Mouse (Mus musculus): ENCODE measurements around the gene Igf1r. TPM values are rescaled to one million over a fixed set of nuclear protein-coding genes. Genes with fewer than 3 reads are reported as not detected.

Gene Igf1r
- polyA plus RNA-seq, 1 experiment from 2014 or later, result 23.7 TPM

GRCm38 (mm10) chr7:67961567-67962267 is 9.1 kb downstream of the Igf1r start:
- 15% methylated on average over 14 of the region's 14 CpGs for WGBS
- peaks cover 66% of the 10 kb centered on the region for H3K4me1 ChIP-seq (replicated peaks)
- no peak overlapping the region for H3K4me2 ChIP-seq
- H3K4me3 ChIP-seq, result no peak overlapping the region
- H3K9me3 ChIP-seq, result no peaks in the 10 kb centered on the region
- no peaks in the 10 kb centered on the region for H3K27me3 ChIP-seq
- no peak overlapping the region for H3K27ac ChIP-seq (replicated peaks)
- peak; percentile 54; the same call in 1 of the 2 replicates for ATAC-seq (ENCODE audit: low read depth)
- H3K36me3 ChIP-seq, result no peaks in the 10 kb centered on the region
- no peak overlapping the region for H3K9ac ChIP-seq

DNA sequence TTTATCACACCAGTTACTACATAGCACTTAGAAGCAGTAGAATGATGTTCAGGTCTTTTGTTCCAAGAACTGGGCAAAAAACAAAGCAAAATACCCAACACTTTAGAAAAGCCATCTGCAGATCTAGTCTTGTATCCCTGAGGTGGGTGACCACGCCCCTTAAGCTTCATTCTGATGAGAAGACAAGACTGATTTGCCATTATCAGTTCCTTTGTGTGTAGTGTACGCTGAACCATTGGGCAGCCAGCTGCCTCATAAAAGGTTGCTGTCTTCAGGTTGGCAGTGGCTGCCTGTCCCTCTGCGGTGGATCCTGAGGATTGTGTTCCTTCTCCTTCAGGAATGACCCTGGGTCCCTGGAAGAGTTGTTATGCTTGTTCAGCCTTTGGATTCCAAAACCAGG is 11.1 kb downstream of the Igf1r start:
- no peak overlapping the region for H3K27ac ChIP-seq (replicated peaks)
- H3K27me3 ChIP-seq, result no peaks in the 10 kb centered on the region
- no peak overlapping the region for H3K4me2 ChIP-seq
- WGBS, result 89% methylated on average over 3 of the region's 3 CpGs
- peaks cover 56% of the 10 kb centered on the region for H3K4me1 ChIP-seq (replicated peaks)
- ATAC-seq (ENCODE audit: low read depth), result no peak
- no peak overlapping the region for H3K4me3 ChIP-seq
- no peak overlapping the region for H3K9ac ChIP-seq
- no peaks in the 10 kb centered on the region for H3K9me3 ChIP-seq
- no peaks in the 10 kb centered on the region for H3K36me3 ChIP-seq

GRCm38 (mm10) chr7:67968394-67968793 is 15.8 kb downstream of the Igf1r start:
- no peak for ATAC-seq (ENCODE audit: low read depth)
- peaks cover 50% of the 10 kb centered on the region for H3K4me1 ChIP-seq (replicated peaks)
- no peak overlapping the region for H3K4me3 ChIP-seq
- no peak overlapping the region for H3K4me2 ChIP-seq
- no peak overlapping the region for H3K9ac ChIP-seq
- no peaks in the 10 kb centered on the region for H3K36me3 ChIP-seq
- 91% methylated on average over 12 of the region's 12 CpGs for WGBS
- H3K9me3 ChIP-seq, result no peaks in the 10 kb centered on the region
- H3K27me3 ChIP-seq, result no peaks in the 10 kb centered on the region
- H3K27ac ChIP-seq (replicated peaks), result no peak overlapping the region

DNA sequence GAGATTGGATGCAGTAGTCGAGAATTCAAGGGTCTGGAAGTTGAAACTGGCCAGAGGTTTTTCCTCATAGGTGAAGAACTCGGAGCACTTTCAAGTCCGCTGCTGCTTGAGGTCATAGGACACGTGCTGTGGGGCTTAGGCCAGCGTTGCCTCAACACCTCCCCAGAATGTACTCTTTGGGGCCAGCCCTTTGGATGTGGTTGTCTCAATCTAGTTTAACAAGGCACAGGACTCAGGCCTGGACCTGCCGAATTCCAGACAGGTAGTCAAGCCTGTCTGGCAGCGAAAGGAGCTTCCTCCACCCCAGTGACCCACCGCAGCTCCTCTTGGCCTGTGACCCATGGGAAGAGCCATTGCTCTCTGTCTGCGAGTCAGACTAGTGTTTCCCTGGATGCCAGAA is 16.4 kb downstream of the Igf1r start:
- no peak overlapping the region for H3K9ac ChIP-seq
- H3K4me1 ChIP-seq (replicated peaks), result peaks cover 56% of the 10 kb centered on the region
- WGBS, result 88% methylated on average over 9 of the region's 9 CpGs
- H3K9me3 ChIP-seq, result no peaks in the 10 kb centered on the region
- H3K36me3 ChIP-seq, result no peaks in the 10 kb centered on the region
- H3K4me2 ChIP-seq, result no peak overlapping the region
- no peak overlapping the region for H3K4me3 ChIP-seq
- H3K27ac ChIP-seq (replicated peaks), result no peak overlapping the region
- H3K27me3 ChIP-seq, result no peaks in the 10 kb centered on the region
- no peak for ATAC-seq (ENCODE audit: low read depth)

- H3K9me3 ChIP-seq, result no peaks in the 10 kb centered on the region
- no peaks in the 10 kb centered on the region for H3K27me3 ChIP-seq
- H3K9ac ChIP-seq, result peak overlapping the region; percentile 6; the same call in 1 of the 2 replicates
- H3K36me3 ChIP-seq, result no peaks in the 10 kb centered on the region
- peak overlapping the region; percentile 68 for H3K27ac ChIP-seq (replicated peaks)
- peak overlapping the region; percentile 17 for H3K4me2 ChIP-seq
- no peak for ATAC-seq (ENCODE audit: low read depth)
- WGBS, result 17% methylated on average over 15 of the region's 15 CpGs
- H3K4me1 ChIP-seq (replicated peaks), result peaks cover 70% of the 10 kb centered on the region
- H3K4me3 ChIP-seq, result no peak overlapping the region
These were observed 20.8 kb downstream of the Igf1r start for GRCm38 (mm10) chr7:67973180-67974014.

DNA sequence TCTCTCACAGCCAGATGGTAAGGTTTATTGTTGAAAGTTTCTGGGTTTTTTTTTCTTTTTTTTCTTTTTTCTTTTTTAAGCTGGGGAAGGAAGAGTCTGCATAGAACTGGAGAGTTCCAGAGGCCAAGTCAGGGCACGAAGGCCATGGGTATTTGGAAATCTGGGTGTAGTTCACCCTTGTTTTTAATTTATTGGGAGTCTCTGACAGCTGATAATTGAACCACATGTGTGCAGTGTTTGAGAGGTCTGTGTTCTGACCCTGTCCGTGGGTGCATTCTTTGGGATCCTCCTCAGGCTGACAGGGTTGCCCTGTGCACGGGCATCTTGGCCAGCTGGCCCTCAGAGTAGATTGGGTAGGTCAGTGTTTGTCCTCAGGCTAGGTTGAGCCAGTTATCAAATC is 29.3 kb downstream of the Igf1r start:
- WGBS, result 59% methylated on average over 3 of the region's 3 CpGs
- no peak overlapping the region for H3K9ac ChIP-seq
- H3K27me3 ChIP-seq, result no peaks in the 10 kb centered on the region
- no peaks in the 10 kb centered on the region for H3K36me3 ChIP-seq
- ATAC-seq (ENCODE audit: low read depth), result no peak
- H3K4me1 ChIP-seq (replicated peaks), result peaks cover 64% of the 10 kb centered on the region
- H3K9me3 ChIP-seq, result no peaks in the 10 kb centered on the region
- no peak overlapping the region for H3K4me2 ChIP-seq
- no peak overlapping the region for H3K4me3 ChIP-seq
- no peak overlapping the region for H3K27ac ChIP-seq (replicated peaks)

GRCm38 (mm10) chr7:67982809-67983208 is 30.2 kb downstream of the Igf1r start:
- Histone ChIP-seq H3K9ac (no peak overlapping the region), H3K27ac (replicated peaks) (no peak overlapping the region), H3K9me3 (no peaks in the 10 kb centered on the region), H3K27me3 (no peaks in the 10 kb centered on the region), H3K4me1 (replicated peaks) (peaks cover 59% of the 10 kb centered on the region), H3K36me3 (no peaks in the 10 kb centered on the region), H3K4me3 (no peak overlapping the region), H3K4me2 (no peak overlapping the region)
- WGBS, result 87% methylated on average over 8 of the region's 8 CpGs
- no peak for ATAC-seq (ENCODE audit: low read depth)

GRCm38 (mm10) chr7:67983451-67983850 is 30.8 kb downstream of the Igf1r start:
- no peak overlapping the region for H3K4me3 ChIP-seq
- H3K4me1 ChIP-seq (replicated peaks), result peaks cover 53% of the 10 kb centered on the region
- H3K9ac ChIP-seq, result no peak overlapping the region
- H3K27me3 ChIP-seq, result no peaks in the 10 kb centered on the region
- WGBS, result 93% methylated on average over 7 of the region's 7 CpGs
- no peak overlapping the region for H3K4me2 ChIP-seq
- H3K27ac ChIP-seq (replicated peaks), result no peak overlapping the region
- no peaks in the 10 kb centered on the region for H3K9me3 ChIP-seq
- H3K36me3 ChIP-seq, result no peaks in the 10 kb centered on the region
- no peak for ATAC-seq (ENCODE audit: low read depth)

- H3K4me2 ChIP-seq, result no peak overlapping the region
- no peak overlapping the region for H3K4me3 ChIP-seq
- no peak for ATAC-seq (ENCODE audit: low read depth)
- no peak overlapping the region for H3K27ac ChIP-seq (replicated peaks)
- no peaks in the 10 kb centered on the region for H3K9me3 ChIP-seq
- peaks cover 59% of the 10 kb centered on the region for H3K4me1 ChIP-seq (replicated peaks)
- WGBS, result 84% methylated on average over 5 of the region's 5 CpGs
- H3K9ac ChIP-seq, result no peak overlapping the region
- no peaks in the 10 kb centered on the region for H3K36me3 ChIP-seq
- no peaks in the 10 kb centered on the region for H3K27me3 ChIP-seq
These were observed 32.4 kb downstream of the Igf1r start for GRCm38 (mm10) chr7:67985003-67985416.

- Histone ChIP-seq H3K36me3 (no peaks in the 10 kb centered on the region), H3K4me3 (no peak overlapping the region), H3K9ac (no peak overlapping the region), H3K27me3 (no peaks in the 10 kb centered on the region), H3K27ac (replicated peaks) (0 out of 2 replicates have a peak overlapping the region, but pooled peaks have one; percentile 9), H3K4me1 (replicated peaks) (peaks cover 59% of the 10 kb centered on the region), H3K9me3 (no peaks in the 10 kb centered on the region), H3K4me2 (no peak overlapping the region)
- WGBS, result 80% methylated on average over 5 of the region's 5 CpGs
- no peak for ATAC-seq (ENCODE audit: low read depth)
These were observed 32.9 kb downstream of the Igf1r start for GRCm38 (mm10) chr7:67985511-67985910.

DNA sequence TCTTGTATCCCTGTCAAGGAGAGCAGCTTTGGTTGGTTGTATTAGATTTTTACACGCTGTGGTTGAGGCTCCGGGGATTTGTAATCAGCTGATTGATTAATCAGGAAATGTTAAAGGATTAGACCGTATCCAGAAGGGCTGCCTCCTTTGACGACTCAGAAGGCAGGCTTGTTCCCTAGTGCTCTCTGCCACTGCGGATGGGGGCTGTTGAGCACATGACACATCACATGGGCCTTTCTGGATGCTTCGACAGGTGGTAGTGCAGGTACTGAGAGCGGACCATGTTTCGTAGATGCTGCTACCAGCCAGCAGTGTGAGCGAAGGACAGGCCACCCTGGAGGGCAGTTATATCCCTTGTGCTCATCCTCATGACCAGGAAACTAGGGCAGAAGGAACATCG is 33.6 kb downstream of the Igf1r start:
- Histone ChIP-seq H3K4me1 (replicated peaks) (peaks cover 53% of the 10 kb centered on the region), H3K4me2 (no peak overlapping the region)
- ATAC-seq (ENCODE audit: low read depth), result 0 out of 2 replicates have a peak, but pooled peaks have one; percentile 44

DNA sequence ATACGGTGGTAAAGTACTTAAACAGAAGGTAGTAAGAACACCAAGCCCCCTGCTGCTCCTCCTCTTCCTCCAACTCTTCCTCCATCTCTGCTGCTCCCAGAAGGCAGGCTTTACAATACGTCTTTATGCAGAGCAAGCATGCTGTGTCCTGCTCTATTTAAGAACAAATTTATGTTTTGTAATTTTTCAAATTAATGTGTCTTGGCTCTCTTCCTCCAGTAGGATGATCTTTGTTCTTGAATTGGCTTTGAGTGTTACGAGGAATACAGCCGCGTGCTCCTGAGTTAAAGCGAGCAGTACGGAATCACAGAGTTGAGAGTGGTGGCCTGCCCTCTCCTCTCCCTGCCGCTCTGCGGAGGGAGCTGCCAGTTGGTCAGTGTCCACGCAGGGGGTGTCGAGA is 34.2 kb downstream of the Igf1r start:
- H3K9ac ChIP-seq, result no peak overlapping the region
- no peaks in the 10 kb centered on the region for H3K36me3 ChIP-seq
- H3K4me1 ChIP-seq (replicated peaks), result peaks cover 53% of the 10 kb centered on the region
- no peaks in the 10 kb centered on the region for H3K27me3 ChIP-seq
- no peak overlapping the region for H3K27ac ChIP-seq (replicated peaks)
- WGBS, result 70% methylated on average over 11 of the region's 11 CpGs
- ATAC-seq (ENCODE audit: low read depth), result no peak
- no peak overlapping the region for H3K4me2 ChIP-seq
- no peaks in the 10 kb centered on the region for H3K9me3 ChIP-seq
- H3K4me3 ChIP-seq, result no peak overlapping the region

More for the DNA sequence above, 33.6 kb downstream of the Igf1r start:
- 74% methylated on average over 10 of the region's 10 CpGs for WGBS
- Histone ChIP-seq H3K9ac (no peak overlapping the region), H3K9me3 (no peaks in the 10 kb centered on the region), H3K36me3 (no peaks in the 10 kb centered on the region), H3K27ac (replicated peaks) (0 out of 2 replicates have a peak overlapping the region, but pooled peaks have one; percentile 15), H3K27me3 (no peaks in the 10 kb centered on the region), H3K4me3 (no peak overlapping the region)

All from neural tube, embryonic 13.5 days (tissue).